Comparison of ENCODE assay signal across 15 mouse cellular contexts in the genomic region with DNA sequence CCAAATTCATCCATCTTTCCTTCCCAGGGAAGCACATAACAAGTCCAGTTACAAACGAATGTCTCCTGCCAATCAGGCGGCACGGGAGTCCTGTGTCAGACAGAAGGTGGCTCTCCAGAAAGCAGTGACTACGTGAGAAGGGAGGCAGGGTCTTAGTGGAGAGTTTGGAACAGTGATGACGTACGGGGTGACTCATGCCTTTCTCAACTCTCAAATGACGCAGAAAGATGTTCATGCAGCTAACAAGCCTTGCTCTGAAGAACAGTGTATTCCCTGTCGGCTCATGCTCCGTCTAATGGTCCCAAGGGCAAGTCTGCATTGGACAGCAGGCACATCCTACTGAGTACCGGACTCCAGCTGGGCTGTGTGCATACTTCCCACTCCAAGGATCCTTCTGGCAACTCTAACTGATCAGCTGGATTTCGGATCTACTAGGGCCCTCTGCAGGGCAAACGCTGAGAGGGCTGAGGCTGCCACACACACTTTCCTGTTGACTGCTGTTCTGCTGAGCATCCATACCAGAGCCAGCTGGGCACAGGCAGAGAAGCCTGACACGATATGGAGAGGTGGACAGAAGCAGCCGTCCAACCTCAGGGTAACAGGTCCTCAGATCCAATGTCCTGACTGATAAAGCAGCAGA.
DNase-seq lines count a peak whose midpoint lies in the region; ATAC-seq and TF ChIP-seq lines count a peak whose summit lies in the region.
"Had no signal": no experiment of that assay in that cellular context is flagged by ENCODE, and none has a peak within 500 bp of the region (broad histone marks: within the 10 kb centered on the region; RNA-seq: fewer than 3 reads in every experiment).

No protein-coding gene starts in this region.

- no peak overlapping the region for H3K27ac ChIP-seq in layer of hippocampus, adult 2 months
- H3K27ac ChIP-seq in ES-Bruce4 (ENCODE audit: insufficient read depth, low read length): no peak overlapping the region
- H3K27ac ChIP-seq: kidney, embryonic 15.5 days; lung, embryonic 15.5 days had no signal

- H3K27me3 ChIP-seq in ES-Bruce4 (ENCODE audit: control insufficient read depth, insufficient read depth, low read length, poor library complexity, severe bottlenecking): no peaks in the 10 kb centered on the region
- H3K27me3 ChIP-seq: kidney, embryonic 15.5 days; lung, embryonic 15.5 days had no signal

- TF ChIP-seq EP300 in ES-Bruce4 (IDR thresholded peaks at IDR 0.05; ENCODE audit: insufficient read depth, low read depth, low read length): no peak

- peak; percentile 59 for TF ChIP-seq CTCF in layer of hippocampus, adult 2 months (conservative IDR thresholded peaks at IDR 0.05)
- TF ChIP-seq CTCF in ES-Bruce4 (IDR thresholded peaks at IDR 0.05; ENCODE audit: low read depth, low read length): peak; percentile 30

- H3K4me1 ChIP-seq in ES-Bruce4 (ENCODE audit: control insufficient read depth, insufficient read depth, low read length): peaks cover 2% of the 10 kb centered on the region
- H3K4me1 ChIP-seq: lung, embryonic 15.5 days had no signal

- TF ChIP-seq POLR2A in ES-Bruce4 (IDR thresholded peaks at IDR 0.05; ENCODE audit: insufficient read depth, low read length): no peak

- no peak overlapping the region for H3K9ac ChIP-seq in ES-Bruce4 (ENCODE audit: low read depth, poor library complexity, severe bottlenecking)
- H3K9ac ChIP-seq: kidney, embryonic 15.5 days; lung, embryonic 15.5 days had no signal

- ATAC-seq in frontal cortex, adult (ENCODE audit: low TSS enrichment): peak; percentile 33; the same call in 1 of the 2 replicates
- ATAC-seq: hindbrain, embryonic 16.5 days had no signal

- no peaks in the 10 kb centered on the region for H3K36me3 ChIP-seq in ES-Bruce4 (ENCODE audit: control insufficient read depth, insufficient read depth, low read length, poor library complexity, severe bottlenecking)
- H3K36me3 ChIP-seq: kidney, embryonic 15.5 days; lung, embryonic 15.5 days had no signal

- no peaks in the 10 kb centered on the region for H3K9me3 ChIP-seq in ES-Bruce4 (replicated peaks; ENCODE audit: control insufficient read depth, insufficient read depth, low read length, poor library complexity, severe bottlenecking)
- H3K9me3 ChIP-seq: kidney, embryonic 15.5 days; lung, embryonic 15.5 days had no signal

- H3K4me3 ChIP-seq in layer of hippocampus, adult 2 months: no peak overlapping the region
- no peak overlapping the region for H3K4me3 ChIP-seq in ES-Bruce4 (ENCODE audit: low read depth, low read length)
- H3K4me3 ChIP-seq: kidney, embryonic 15.5 days; lung, embryonic 15.5 days; megakaryocyte, embryonic 14.5 days; myocyte had no signal

- no peak for DNase-seq in frontal cortex, postnatal 25 days (ENCODE audit: low spot score in 2 of 2)
- DNase-seq in layer of hippocampus, adult 2 months (ENCODE audit: low spot score in 2 of 2): peak; percentile 8 to 14
- DNase-seq in layer of hippocampus, postnatal 14 days (ENCODE audit: low spot score in 2 of 2): no peak
- peak; percentile 52 for DNase-seq in NIH3T3 (ENCODE audit: low read depth)
- no peak for DNase-seq in urinary bladder, postnatal 36 days (ENCODE audit: low spot score in 2 of 2)
- DNase-seq: adrenal gland, postnatal 36 days; heart, adult 18-20 months; thymus, adult 2 months had no signal

Comparison
In these comparisons a context has a peak if more than half of its experiments do, and no peak if none do; other contexts are left out.
1. DNase-seq: peak in layer of hippocampus, adult 2 months (2 of 2) and NIH3T3 (single experiment); none in frontal cortex, postnatal 25 days (0 of 2), layer of hippocampus, postnatal 14 days (0 of 2) and urinary bladder, postnatal 36 days (0 of 2).